Mouse (Mus musculus) G1E-ER4 (cell line): ENCODE results near the gene Mthfd1. TPM values are rescaled to one million over a fixed set of nuclear protein-coding genes. Genes with fewer than 3 reads are reported as not detected.

Experiments used
- GATA1 ChIP-seq: IDR thresholded peaks from one replicate; pipeline ENCODE4 v1.8.0; 2012; ENCODE audit warnings: low read length, inconsistent platforms
- polyA plus RNA-seq: library from polyadenylated mRNA; stranded (reverse); fragments of >175 nt; gene quantifications from 2 replicates; pipeline ENCODE4 v1.2.3, GENCODE M21; 2012

The Mthfd1 gene
- polyA plus RNA-seq, 1 experiment = 283 TPM

GRCm38 (mm10) chr12:76360868-76361267, 105.8 kb downstream of the Mthfd1 start:
- TF ChIP-seq GATA1 = no peak

GRCm38 (mm10) chr12:76361405-76362302, 106.6 kb downstream of the Mthfd1 start:
- no peak for TF ChIP-seq GATA1

GRCm38 (mm10) chr12:76362303-76362676, 107.2 kb downstream of the Mthfd1 start:
- TF ChIP-seq GATA1 = no peak

GRCm38 (mm10) chr12:76366276-76366675, 111.2 kb downstream of the Mthfd1 start:
- TF ChIP-seq GATA1 = no peak

GRCm38 (mm10) chr12:76367096-76367995, 112.2 kb downstream of the Mthfd1 start:
- TF ChIP-seq GATA1 = no peak

- TF ChIP-seq GATA1 = no peak
Measured at GRCm38 (mm10) chr12:76368201-76368789, 113.2 kb downstream of the Mthfd1 start.

GRCm38 (mm10) chr12:76368790-76369205, 113.7 kb downstream of the Mthfd1 start:
- TF ChIP-seq GATA1 = no peak

Other genes starting within 250 kb of the Mthfd1 start
- not detected in 2 replicates for gene Esr2, start 78.0 kb upstream of the Mthfd1 start, polyA plus RNA-seq
- gene Tex21, start 8.6 kb upstream of the Mthfd1 start, polyA plus RNA-seq = 0.03 and 0.06 TPM in 2 replicates
- gene Akap5, start 69.6 kb downstream of the Mthfd1 start, polyA plus RNA-seq = 0.12 and 0.24 TPM in 2 replicates
- gene Zbtb25, start 114.3 kb downstream of the Mthfd1 start, polyA plus RNA-seq = 8.3 and 12.6 TPM in 2 replicates
- gene Zbtb1, start 115.0 kb downstream of the Mthfd1 start, polyA plus RNA-seq = 5.5 and 6.3 TPM in 2 replicates
- gene Hspa2, start 148.9 kb downstream of the Mthfd1 start, polyA plus RNA-seq = 8.0 and 11.6 TPM in 2 replicates
- not detected in 2 replicates for gene Ppp1r36, start 162.2 kb downstream of the Mthfd1 start, polyA plus RNA-seq